Mouse (Mus musculus) brain, embryonic 14.5 days (tissue): ENCODE results near the gene Mapk11.

Source experiments
- CTCF ChIP-seq: fragments of 200-500 bp; IDR thresholded peaks from 2 replicates; pipeline ENCODE4 v1.5.1; 2012; ENCODE audit warnings: inconsistent platforms, mild to moderate bottlenecking, moderate library complexity, borderline replicate concordance; ENCODE audit not compliant: insufficient read depth, insufficient read length; ENCODE audit errors: extremely low read depth
- POLR2A ChIP-seq: fragments of 200-500 bp; IDR thresholded peaks from 2 replicates; pipeline ENCODE4 v1.6.1; 2012; ENCODE audit warnings: mild to moderate bottlenecking, inconsistent platforms, borderline replicate concordance; ENCODE audit not compliant: poor library complexity, insufficient read depth, insufficient read length, severe bottlenecking; ENCODE audit errors: extremely low read depth

DNA sequence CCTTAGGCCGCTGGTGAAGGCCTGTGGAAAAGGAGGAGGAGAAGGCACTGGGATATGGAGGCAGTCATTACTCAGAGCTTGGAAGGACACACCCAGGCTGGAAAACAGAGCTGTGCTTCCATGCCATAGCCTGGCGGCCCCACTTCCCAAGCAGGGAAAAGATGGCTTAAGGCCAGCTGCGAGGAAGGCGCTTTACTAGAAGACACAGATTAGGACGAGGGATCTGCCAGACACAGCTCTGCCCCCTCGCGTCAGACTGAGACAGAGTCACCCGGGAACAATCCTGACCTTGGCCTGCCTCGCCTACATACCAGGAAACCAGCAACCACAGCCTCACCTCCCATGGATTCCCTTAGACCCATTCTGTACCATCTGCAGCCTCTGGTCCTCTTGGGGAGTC, 39.3 kb downstream of the Mapk11 start:
- no peak for TF ChIP-seq POLR2A
- no peak for TF ChIP-seq CTCF
